ENCODE assay signal across 17 mouse cellular contexts in genomic region chr4:43482591-43482990, GRCm38 (mm10). TPM values are rescaled to one million over a fixed set of nuclear protein-coding genes. Genes with fewer than 3 reads are reported as not detected.
DNase-seq lines count a peak whose midpoint lies in the region; ATAC-seq lines count a peak whose summit lies in the region.
"Had no signal": no experiment of that assay in that cellular context is flagged by ENCODE, and none has a peak within 500 bp of the region (broad histone marks: within the 10 kb centered on the region; RNA-seq: fewer than 3 reads in every experiment).

No protein-coding gene starts in this region.

- peaks cover 48% of the 10 kb centered on the region for H3K4me1 ChIP-seq in megakaryocyte, embryonic 14.5 days
- peaks cover 13% of the 10 kb centered on the region for H3K4me1 ChIP-seq in kidney, embryonic 15.5 days

- H3K4me2 ChIP-seq in kidney, embryonic 15.5 days = no peak overlapping the region
- H3K4me2 ChIP-seq: forebrain, embryonic 15.5 days; hindbrain, embryonic 12.5 days; liver, embryonic 13.5 days; midbrain, embryonic 13.5 days had no signal

- H3K4me3 ChIP-seq in megakaryocyte, embryonic 14.5 days (replicated peaks) = peak overlapping the region; percentile 82
- H3K4me3 ChIP-seq in kidney, embryonic 15.5 days (replicated peaks) = no peak overlapping the region
- H3K4me3 ChIP-seq: forebrain, embryonic 15.5 days; heart, adult 2 months; hindbrain, embryonic 12.5 days; liver, embryonic 13.5 days; midbrain, embryonic 13.5 days had no signal

- H3K9ac ChIP-seq in kidney, embryonic 15.5 days = no peak overlapping the region
- H3K9ac ChIP-seq: forebrain, embryonic 15.5 days; hindbrain, embryonic 12.5 days; liver, embryonic 13.5 days; midbrain, embryonic 13.5 days had no signal

- 67% methylated on average over 10 of the region's 10 CpGs for WGBS in kidney, embryonic 15.5 days

- no peak for ATAC-seq in megakaryocyte, adult 5-6 weeks (ENCODE audit: poor library complexity, severe bottlenecking)
- no peak for ATAC-seq in kidney, embryonic 15.5 days (replicated peaks; ENCODE audit: low FRiP score)
- ATAC-seq: forebrain, embryonic 15.5 days; midbrain, embryonic 13.5 days; Patski had no signal

- no peak overlapping the region for H3K27ac ChIP-seq in kidney, embryonic 15.5 days
- H3K27ac ChIP-seq: forebrain, embryonic 15.5 days; heart, adult 2 months; hindbrain, embryonic 12.5 days; liver, embryonic 13.5 days; midbrain, embryonic 13.5 days had no signal

- DNase-seq in cerebellum, adult 18-20 months = peak; percentile 42 to 44
- DNase-seq in cerebellum, adult 8-10 months = no peak
- DNase-seq in cerebellum, postnatal 10 days = peak; percentile 64 to 73
- DNase-seq in thymus, postnatal 25 days = peak; percentile 58
- no peak for DNase-seq in layer of hippocampus, postnatal 14 days (ENCODE audit: low spot score in 2 of 2)
- DNase-seq: heart, adult 2 months; kidney, adult 18-20 months; liver, embryonic 13.5 days had no signal

- no peaks in the 10 kb centered on the region for H3K36me3 ChIP-seq in megakaryocyte, embryonic 14.5 days (replicated peaks; ENCODE audit: low read length)
- no peaks in the 10 kb centered on the region for H3K36me3 ChIP-seq in kidney, embryonic 15.5 days
- H3K36me3 ChIP-seq: forebrain, embryonic 15.5 days; hindbrain, embryonic 12.5 days; liver, embryonic 13.5 days; midbrain, embryonic 13.5 days had no signal

- peaks cover 6% of the 10 kb centered on the region; the same call in 1 of the 2 replicates for H3K9me3 ChIP-seq in megakaryocyte, embryonic 14.5 days
- H3K9me3 ChIP-seq in kidney, embryonic 15.5 days (replicated peaks) = no peaks in the 10 kb centered on the region
- H3K9me3 ChIP-seq: forebrain, embryonic 15.5 days; hindbrain, embryonic 12.5 days; liver, embryonic 13.5 days; midbrain, embryonic 13.5 days had no signal

- peaks cover 17% of the 10 kb centered on the region for H3K27me3 ChIP-seq in megakaryocyte, embryonic 14.5 days (replicated peaks)
- H3K27me3 ChIP-seq in kidney, embryonic 15.5 days = no peaks in the 10 kb centered on the region
- H3K27me3 ChIP-seq: forebrain, embryonic 15.5 days; hindbrain, embryonic 12.5 days; Patski had no signal

RNA-seq across cellular contexts. Expression of gene Sit1, which starts 0.9 kb away (rescaled TPM):
- 3.9 TPM in 1 of 2 replicates, not detected in the other for polyA plus RNA-seq in megakaryocyte, embryonic 14.5 days (2012; ENCODE audit: insufficient read depth, low replicate concordance)
- total RNA-seq in megakaryocyte, adult 5-6 weeks (2015) = not detected in 2 replicates
- 0.77 TPM in 1 of 2 replicates, not detected in the other for total RNA-seq in megakaryocyte, adult 5-6 weeks (2017)
- total RNA-seq in layer of hippocampus, postnatal 14 days (2021) = not detected
- polyA plus RNA-seq in kidney, embryonic 15.5 days (2015; fragmentation: Nextera tagmentation; extraction: Ambion mirVana) = not detected in 2 replicates
- total RNA-seq: layer of hippocampus, adult 8-10 months; left cerebral cortex, postnatal 36 days had no signal
- polyA plus RNA-seq: forebrain, embryonic 15.5 days; heart, adult 2 months; hindbrain, embryonic 12.5 days; liver, embryonic 13.5 days; midbrain, embryonic 13.5 days; Patski had no signal

RNA-seq across cellular contexts. Expression of gene Ccdc107, which starts 10.1 kb away (rescaled TPM):
- polyA plus RNA-seq in megakaryocyte, embryonic 14.5 days (2012; ENCODE audit: insufficient read depth, low replicate concordance) = 74.6 and 104 TPM in 2 replicates
- 16.7 and 17.5 TPM in 2 replicates for total RNA-seq in megakaryocyte, adult 5-6 weeks (2015)
- total RNA-seq in megakaryocyte, adult 5-6 weeks (2017) = 23.6 and 32.6 TPM in 2 replicates
- total RNA-seq in layer of hippocampus, postnatal 14 days (2021) = 10 to 100 TPM; 26.0 to 28.3 TPM
- 69.5 and 72.2 TPM in 2 replicates for polyA plus RNA-seq in kidney, embryonic 15.5 days (2015; fragmentation: Nextera tagmentation; extraction: Ambion mirVana)

RNA-seq across cellular contexts. Expression of gene Arhgef39, which starts 16.9 kb away (rescaled TPM):
- polyA plus RNA-seq in megakaryocyte, embryonic 14.5 days (2012; ENCODE audit: insufficient read depth, low replicate concordance) = 9.6 and 20.9 TPM in 2 replicates
- total RNA-seq in megakaryocyte, adult 5-6 weeks (2015) = 54.6 and 60.0 TPM in 2 replicates
- total RNA-seq in megakaryocyte, adult 5-6 weeks (2017) = 52.3 and 54.1 TPM in 2 replicates
- total RNA-seq in layer of hippocampus, postnatal 14 days (2021) = 1 to 10 TPM in 1 of 2 experiments, under 1 TPM in 1; 0.74 to 1.2 TPM
- polyA plus RNA-seq in kidney, embryonic 15.5 days (2015; fragmentation: Nextera tagmentation; extraction: Ambion mirVana) = 40.8 and 45.3 TPM in 2 replicates

RNA-seq across cellular contexts. Expression of gene Car9, which starts 24.2 kb away (rescaled TPM):
- 1.4 and 11.2 TPM in 2 replicates for polyA plus RNA-seq in megakaryocyte, embryonic 14.5 days (2012; ENCODE audit: insufficient read depth, low replicate concordance)
- 3.0 and 3.5 TPM in 2 replicates for total RNA-seq in megakaryocyte, adult 5-6 weeks (2015)
- 0.41 and 1.1 TPM in 2 replicates for total RNA-seq in megakaryocyte, adult 5-6 weeks (2017)
- total RNA-seq in layer of hippocampus, postnatal 14 days (2021) = not detected
- 1.7 and 2.1 TPM in 2 replicates for polyA plus RNA-seq in kidney, embryonic 15.5 days (2015; fragmentation: Nextera tagmentation; extraction: Ambion mirVana)
- polyA plus RNA-seq: Patski had no signal

RNA-seq across cellular contexts. Expression of gene Cd72, which starts 28.2 kb away (rescaled TPM):
- 3.1 and 26.7 TPM in 2 replicates for polyA plus RNA-seq in megakaryocyte, embryonic 14.5 days (2012; ENCODE audit: insufficient read depth, low replicate concordance)
- total RNA-seq in megakaryocyte, adult 5-6 weeks (2015) = 0.57 and 2.5 TPM in 2 replicates
- total RNA-seq in megakaryocyte, adult 5-6 weeks (2017) = 3.0 and 3.5 TPM in 2 replicates
- total RNA-seq in layer of hippocampus, postnatal 14 days (2021) = not detected
- polyA plus RNA-seq in kidney, embryonic 15.5 days (2015; fragmentation: Nextera tagmentation; extraction: Ambion mirVana) = 3.0 and 4.3 TPM in 2 replicates

Comparison
In these comparisons a context has a peak if more than half of its experiments do, and no peak if none do; other contexts are left out.
1. DNase-seq: peak in cerebellum, adult 18-20 months (2 of 2), cerebellum, postnatal 10 days (2 of 2) and thymus, postnatal 25 days (single experiment); none in cerebellum, adult 8-10 months (single experiment) and layer of hippocampus, postnatal 14 days (0 of 2).
2. RNA of gene Arhgef39, which starts 16.9 kb away (total RNA-seq): 52.3 to 60.0 TPM in megakaryocyte, adult 5-6 weeks; 0.74 to 1.2 TPM in layer of hippocampus, postnatal 14 days; every median in the first group is over 10 times any median in the second.